Mouse (Mus musculus) liver, embryonic 14.5 days (tissue): ENCODE results near the gene Tmod2.

Experiments used
- CTCF ChIP-seq: IDR thresholded peaks from 2 replicates; pipeline ENCODE4 v1.5.1; 2016; ENCODE audit warnings: antibody characterized with exemption, low read depth, control low read depth
- EP300 ChIP-seq: IDR thresholded peaks from 2 replicates; pipeline ENCODE4 v1.6.1; 2016; ENCODE audit warnings: antibody characterized with exemption, low read depth

DNA sequence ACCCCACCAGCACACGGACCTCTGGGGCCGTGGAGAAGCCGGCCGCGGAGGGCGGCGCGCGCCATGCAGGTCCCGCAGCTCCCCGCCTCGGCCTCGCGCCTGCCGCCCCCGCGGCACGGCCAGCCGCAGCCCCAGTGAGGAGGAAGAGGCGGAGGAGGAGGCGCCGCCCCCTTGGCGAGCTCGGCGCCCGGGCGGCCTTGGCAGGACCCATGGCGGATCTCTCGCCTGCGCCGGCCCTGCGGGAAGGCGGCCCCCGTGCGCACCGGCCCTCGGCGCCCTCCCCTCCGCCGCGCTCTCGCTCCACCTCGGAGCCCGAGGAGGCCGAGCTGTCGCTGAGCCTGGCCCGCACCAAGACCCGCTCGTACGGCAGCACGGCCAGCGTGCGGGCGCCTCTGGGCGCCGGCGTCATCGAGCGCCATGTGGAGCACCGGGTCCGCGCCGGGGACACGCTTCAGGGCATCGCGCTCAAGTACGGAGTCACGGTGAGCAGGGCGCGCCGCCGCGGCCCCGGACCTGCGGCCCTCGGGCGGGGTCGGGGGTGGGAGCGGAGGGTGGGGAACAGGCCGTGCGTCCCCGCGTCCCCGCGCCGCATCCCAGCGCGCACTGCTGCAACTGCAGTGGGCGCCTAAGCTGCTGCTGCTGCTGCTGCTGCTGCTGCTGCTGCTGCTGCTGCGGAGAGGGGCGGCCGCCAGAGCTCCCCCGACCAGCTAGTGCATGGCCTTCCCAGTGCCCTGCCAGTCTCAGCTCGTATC is 14.6 kb upstream of the Tmod2 start, which contains the start of gene Lysmd2:
- TF ChIP-seq CTCF (no peak), EP300 (no peak)
